Mouse (Mus musculus): ENCODE measurements around the gene Prok1.

- no peak for TF ChIP-seq EP300 (IDR thresholded peaks at IDR 0.05; ENCODE audit: low read depth)
- TF ChIP-seq CTCF (IDR thresholded peaks at IDR 0.05; ENCODE audit: low read depth), result no peak
Measured at GRCm38 (mm10) chr3:107287346-107287745, 47.8 kb upstream of the Prok1 start.

Data from liver, postnatal 0 days (tissue).